Mouse (Mus musculus) gastrocnemius, adult 2 months (tissue): Measurements from ENCODE around the gene Map4k2. TPM values are rescaled to one million over a fixed set of nuclear protein-coding genes. Genes with fewer than 3 reads are reported as not detected.

Experiments used
- DNase-seq: peaks from one replicate; pipeline ENCODE4 v3.0.0; 2022
- H3K27ac ChIP-seq: fragments of 200-600 bp; 2 replicates; pipeline ENCODE4 v1.8.1; 2022; ENCODE audit warnings: mild to moderate bottlenecking
- H3K4me3 ChIP-seq: fragments of 200-600 bp; 2 replicates; pipeline ENCODE4 v1.8.1; 2022; ENCODE audit warnings: mild to moderate bottlenecking, moderate library complexity
- CTCF ChIP-seq: fragments of 200-600 bp; IDR thresholded peaks from 2 replicates; pipeline ENCODE4 v1.8.1; 2022; ENCODE audit warnings: antibody characterized with exemption, mild to moderate bottlenecking, moderate library complexity
- intact Hi-C: fragments of 180-260 bp; cut with DNase I; formaldehyde crosslinking; loops from one replicate; pipeline ENCODE4 v1.15.1; 2025
- total RNA-seq, 2 experiments: library from RNA; stranded (reverse); gene quantifications; 2 replicates each; pipeline ENCODE4 v1.2.3; 2021

Map4k2 gene
- total RNA-seq, 2 experiments from 2014 or later = 13.1 to 14.2 TPM

GRCm38 (mm10) chr19:6376643-6377042 lies 35.7 kb downstream of the Map4k2 start:
- Histone ChIP-seq H3K4me3 (peak overlapping the region; percentile 64), H3K27ac (peak overlapping the region; percentile 92)
- peak; percentile 68 for DNase-seq
- intact Hi-C loops = loop anchor here (1.0 kb wide), 1 partner anchor 8 kb away; the partner anchor contains the start of gene Pygm
- no peak for TF ChIP-seq CTCF

GRCm38 (mm10) chr19:6377327-6378040 lies 36.5 kb downstream of the Map4k2 start:
- peak; percentile 74 for DNase-seq
- intact Hi-C loops = no loop called here
- Histone ChIP-seq H3K4me3 (peak overlapping the region; percentile 64), H3K27ac (peak overlapping the region; percentile 92)
- no peak for TF ChIP-seq CTCF

- no peak for TF ChIP-seq CTCF
- intact Hi-C loops = no loop called here
- Histone ChIP-seq H3K4me3 (peak overlapping the region; percentile 26; the same call in 1 of the 2 replicates), H3K27ac (peak overlapping the region; percentile 98)
- peak; percentile 19 for DNase-seq
Observed at GRCm38 (mm10) chr19:6380411-6381166, 39.7 kb downstream of the Map4k2 start.

GRCm38 (mm10) chr19:6381238-6381637 lies 40.3 kb downstream of the Map4k2 start:
- intact Hi-C loops = no loop called here
- peak; percentile 38 for DNase-seq
- H3K4me3 ChIP-seq = no peak overlapping the region
- peak overlapping the region; percentile 98 for H3K27ac ChIP-seq
- no peak for TF ChIP-seq CTCF

GRCm38 (mm10) chr19:6382323-6382924 lies 41.5 kb downstream of the Map4k2 start:
- no peak for TF ChIP-seq CTCF
- H3K4me3 ChIP-seq = peak overlapping the region; percentile 71
- intact Hi-C loops = no loop called here
- peak overlapping the region; percentile 98 for H3K27ac ChIP-seq
- DNase-seq = peak; percentile 79

- intact Hi-C loops = no loop called here
- peak; percentile 87 for DNase-seq
Observed at GRCm38 (mm10) chr19:6383470-6383869, 42.5 kb downstream of the Map4k2 start.

GRCm38 (mm10) chr19:6384128-6384527 lies 43.2 kb downstream of the Map4k2 start, which contains the start of gene Pygm:
Gene Pygm (plus strand): TSS chr19:6384399.
- Histone ChIP-seq H3K27ac (peak within 1 kb of the TSS; percentile 98), H3K4me3 (peak within 1 kb of the TSS; percentile 71)
- intact Hi-C loops = loop anchor here (1.0 kb wide), 1 partner anchor 8 kb away; no protein-coding TSS in a partner anchor
- TF ChIP-seq CTCF = no peak; the same call in 1 of the 2 replicates
- peak; percentile 96 for DNase-seq

More at GRCm38 (mm10) chr19:6383470-6383869, 42.5 kb downstream of the Map4k2 start:
- no peak for TF ChIP-seq CTCF
- Histone ChIP-seq H3K27ac (peak overlapping the region; percentile 98), H3K4me3 (peak overlapping the region; percentile 71)

- intact Hi-C loops = loop anchor here (1.0 kb wide), 1 partner anchor 9 kb away; no protein-coding TSS in a partner anchor
- DNase-seq = peak; percentile 90
- TF ChIP-seq CTCF = no peak
- Histone ChIP-seq H3K4me3 (peak overlapping the region; percentile 71), H3K27ac (peak overlapping the region; percentile 98)
Observed at GRCm38 (mm10) chr19:6384954-6385353, 44.0 kb downstream of the Map4k2 start.

DNA sequence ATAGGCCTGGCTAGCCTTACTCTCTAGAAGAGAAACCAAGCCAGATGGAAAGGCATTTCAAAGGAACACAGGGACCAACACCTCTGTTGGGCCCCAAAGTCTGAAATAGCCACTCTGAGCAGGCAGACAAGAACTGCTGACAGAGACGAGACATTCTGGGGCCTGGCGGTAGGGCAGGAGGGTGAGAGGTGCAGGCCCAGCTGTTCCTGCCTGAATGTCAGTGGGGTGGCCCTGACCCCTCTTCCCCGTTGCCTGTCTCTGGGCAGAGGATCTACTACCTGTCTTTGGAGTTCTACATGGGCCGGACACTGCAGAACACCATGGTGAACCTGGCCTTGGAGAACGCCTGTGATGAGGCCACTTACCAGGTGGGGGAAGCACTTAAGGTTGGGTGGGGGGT lies 44.5 kb downstream of the Map4k2 start:
- H3K4me3 ChIP-seq = peak overlapping the region; percentile 71
- H3K27ac ChIP-seq = peak overlapping the region; percentile 98
- no peak for TF ChIP-seq CTCF
- intact Hi-C loops = no loop called here
- no peak for DNase-seq

GRCm38 (mm10) chr19:6385821-6386220 lies 44.9 kb downstream of the Map4k2 start:
- peak; percentile 60 for DNase-seq
- Histone ChIP-seq H3K4me3 (peak overlapping the region; percentile 71), H3K27ac (peak overlapping the region; percentile 98)
- intact Hi-C loops = no loop called here
- TF ChIP-seq CTCF = no peak

GRCm38 (mm10) chr19:6386234-6386633 lies 45.3 kb downstream of the Map4k2 start:
- H3K4me3 ChIP-seq = peak overlapping the region; percentile 71
- H3K27ac ChIP-seq = peak overlapping the region; percentile 98

GRCm38 (mm10) chr19:6388006-6388405 lies 47.1 kb downstream of the Map4k2 start:
- intact Hi-C loops = no loop called here
- peak overlapping the region; percentile 98 for H3K27ac ChIP-seq
- peak overlapping the region; percentile 71 for H3K4me3 ChIP-seq
- peak; percentile 86 for DNase-seq
- TF ChIP-seq CTCF = peak; percentile 53

More at GRCm38 (mm10) chr19:6386234-6386633, 45.3 kb downstream of the Map4k2 start:
- intact Hi-C loops = no loop called here
- peak; percentile 48 for DNase-seq
- no peak for TF ChIP-seq CTCF
